Mouse (Mus musculus) cerebellum, adult 2 months (tissue): ENCODE results near the gene Dtx1. TPM values are rescaled to one million over a fixed set of nuclear protein-coding genes. Genes with fewer than 3 reads are reported as not detected.

Experiments
- DNase-seq, 2 experiments: peaks; one replicate each; pipeline ENCODE4 v3.0.0; 2021
- H3K27ac ChIP-seq: fragments of 200-500 bp; 2 replicates; pipeline ENCODE4 v1.5.1; 2012; ENCODE audit warnings: low read length, control low read depth, inconsistent platforms; ENCODE audit not compliant: insufficient read depth
- H3K27me3 ChIP-seq: fragments of 200-500 bp; 2 replicates; pipeline ENCODE4 v1.6.1; 2012; ENCODE audit warnings: inconsistent platforms, mild to moderate bottlenecking, low read length, moderate library complexity; ENCODE audit not compliant: control insufficient read depth, insufficient read depth
- H3K4me1 ChIP-seq: fragments of 200-500 bp; 2 replicates; pipeline ENCODE4 v1.6.1; 2011; ENCODE audit warnings: low read length; ENCODE audit not compliant: control insufficient read depth, insufficient read depth
- H3K4me3 ChIP-seq: fragments of 200-500 bp; replicated peaks from 2 replicates; pipeline ENCODE3; 2011; ENCODE audit warnings: mild to moderate bottlenecking, low read depth, low read length, control low read depth; ENCODE audit not compliant: insufficient read depth
- CTCF ChIP-seq: fragments of 200-500 bp; IDR thresholded peaks from 2 replicates; pipeline ENCODE4 v1.5.1; 2011; ENCODE audit warnings: low read depth, mild to moderate bottlenecking, control low read depth, low read length, moderate library complexity, borderline replicate concordance; ENCODE audit not compliant: insufficient read depth
- POLR2A ChIP-seq: fragments of 200-500 bp; IDR thresholded peaks from 2 replicates; pipeline ENCODE4 v1.6.1; 2011; ENCODE audit warnings: low read length, control low read depth, borderline replicate concordance; ENCODE audit not compliant: insufficient read depth
- WGBS: fragments of 180-500 bp; shearing (Covaris S2); methylation state at CpG from one replicate; pipeline ENCODE4 v1.1.7; 2018; 5-methylcytosine and 5-hydroxymethylcytosine counted together
- polyA plus RNA-seq: library from polyadenylated mRNA; depleted of rRNA; stranded (reverse); fragments of >200 nt; gene quantifications from 2 replicates; pipeline ENCODE4 v1.2.3, GENCODE M21; 2012

The Dtx1 gene
- polyA plus RNA-seq, 1 experiment = 123 TPM

GRCm38 (mm10) chr5:120733696-120734095 is 22.0 kb upstream of the Dtx1 start:
- Histone ChIP-seq H3K4me3 (no peak overlapping the region), H3K4me1 (peaks cover 15% of the 10 kb centered on the region), H3K27me3 (no peaks in the 10 kb centered on the region), H3K27ac (no peak overlapping the region)
- no peak for DNase-seq
- TF ChIP-seq POLR2A (no peak), CTCF (no peak)
- WGBS = 97% methylated on average over 3 of the region's 3 CpGs

DNA sequence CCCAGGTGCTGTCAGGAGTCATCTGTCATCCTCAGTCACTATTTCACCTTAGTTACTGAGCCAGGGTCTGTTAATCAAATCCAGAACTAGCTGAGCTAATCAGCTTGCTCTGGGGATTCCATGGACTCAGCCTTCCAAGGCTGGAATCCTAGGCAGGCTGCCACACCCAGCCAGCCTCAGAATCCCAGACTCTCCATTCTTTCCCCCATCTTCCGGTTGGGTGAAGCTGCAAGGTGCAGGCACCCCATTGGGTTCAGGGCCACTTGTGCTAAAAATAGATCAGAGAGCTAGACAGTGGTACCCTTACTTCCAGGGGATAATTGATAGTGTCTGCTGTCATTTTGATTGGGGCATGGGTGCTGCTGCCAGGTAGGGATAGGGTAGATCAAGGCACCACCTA is 21.0 kb upstream of the Dtx1 start:
- TF ChIP-seq POLR2A (no peak), CTCF (no peak)
- 34% methylated on average over 1 of the region's 1 CpGs for WGBS
- Histone ChIP-seq H3K27me3 (no peaks in the 10 kb centered on the region), H3K27ac (no peak overlapping the region), H3K4me1 (peaks cover 15% of the 10 kb centered on the region), H3K4me3 (no peak overlapping the region)
- no peak for DNase-seq

- Histone ChIP-seq H3K27me3 (no peaks in the 10 kb centered on the region), H3K4me1 (peaks cover 5% of the 10 kb centered on the region), H3K27ac (no peak overlapping the region), H3K4me3 (no peak overlapping the region)
- whole genome bisulfite sequencing = 8% methylated on average over 10 of the region's 10 CpGs
- DNase-seq = no peak
- TF ChIP-seq POLR2A = no peak
- no peak for TF ChIP-seq CTCF
These were observed 17.6 kb upstream of the Dtx1 start for GRCm38 (mm10) chr5:120729319-120729718.

DNA sequence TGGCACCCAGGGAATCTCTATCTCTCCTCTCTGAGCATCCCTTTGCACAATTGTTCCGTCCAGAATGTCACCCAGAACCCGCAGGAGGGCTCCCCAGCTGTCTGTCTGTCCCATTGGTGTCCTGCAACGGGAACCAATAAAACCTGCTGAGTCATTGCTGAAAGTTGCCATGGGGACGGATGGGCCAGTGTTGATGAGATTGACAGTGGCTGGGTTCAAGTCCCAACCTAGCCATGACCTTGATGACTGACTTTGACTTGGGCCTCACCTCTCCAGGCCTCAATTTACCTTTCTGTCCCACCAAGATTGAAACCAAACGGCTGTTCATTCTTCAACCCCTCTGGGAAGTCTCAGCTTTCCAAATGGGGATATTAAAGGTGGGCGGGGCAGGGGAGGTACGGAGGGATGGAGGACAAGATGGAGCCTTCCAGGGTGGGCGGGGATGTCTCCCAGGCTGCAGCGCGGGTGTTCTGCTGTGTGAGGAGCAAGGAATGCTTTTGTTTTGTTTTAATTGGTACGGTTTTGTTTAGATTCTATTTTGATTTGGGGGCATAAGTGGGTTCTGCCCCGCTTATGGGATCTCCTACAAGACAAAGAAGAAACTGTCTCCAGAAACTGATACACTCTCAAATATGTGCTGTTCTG is 14.2 kb upstream of the Dtx1 start:
- Histone ChIP-seq H3K4me1 (peaks cover 4% of the 10 kb centered on the region), H3K27me3 (no peaks in the 10 kb centered on the region), H3K4me3 (no peak overlapping the region), H3K27ac (no peak overlapping the region)
- DNase-seq = no peak
- 64% methylated on average over 12 of the region's 12 CpGs for WGBS
- TF ChIP-seq POLR2A (no peak), CTCF (no peak)

- peaks cover 8% of the 10 kb centered on the region for H3K4me1 ChIP-seq
- no peak for TF ChIP-seq POLR2A
- TF ChIP-seq CTCF = no peak
- H3K4me3 ChIP-seq = no peak overlapping the region
- H3K27me3 ChIP-seq = no peaks in the 10 kb centered on the region
- H3K27ac ChIP-seq = no peak overlapping the region
- WGBS = 58% methylated on average over 7 of the region's 7 CpGs
- DNase-seq = no peak
These were observed 9.3 kb upstream of the Dtx1 start for GRCm38 (mm10) chr5:120721005-120721404.

GRCm38 (mm10) chr5:120718600-120719378 is 7.1 kb upstream of the Dtx1 start:
- Histone ChIP-seq H3K27me3 (no peaks in the 10 kb centered on the region), H3K27ac (no peak overlapping the region), H3K4me1 (peaks cover 8% of the 10 kb centered on the region), H3K4me3 (no peak overlapping the region)
- no peak for DNase-seq
- WGBS = 52% methylated on average over 15 of the region's 15 CpGs
- TF ChIP-seq CTCF = no peak
- TF ChIP-seq POLR2A = no peak

- Histone ChIP-seq H3K27me3 (no peaks in the 10 kb centered on the region), H3K27ac (no peak overlapping the region), H3K4me3 (no peak overlapping the region), H3K4me1 (peaks cover 8% of the 10 kb centered on the region)
- no peak for TF ChIP-seq POLR2A
- no peak for TF ChIP-seq CTCF
- 19% methylated on average over 10 of the region's 10 CpGs for WGBS
- DNase-seq = peak in 1 of 2 experiments; percentile 8
These were observed 5.4 kb upstream of the Dtx1 start for GRCm38 (mm10) chr5:120717136-120717535.

- TF ChIP-seq POLR2A = no peak
- peak; percentile 90 for TF ChIP-seq CTCF
- WGBS = 2% methylated on average over 16 of the region's 16 CpGs
- Histone ChIP-seq H3K4me3 (no peak overlapping the region), H3K4me1 (peaks cover 10% of the 10 kb centered on the region), H3K27ac (no peak overlapping the region), H3K27me3 (no peaks in the 10 kb centered on the region)
- DNase-seq = peak; percentile 79 to 88
These were observed 2.6 kb upstream of the Dtx1 start for GRCm38 (mm10) chr5:120714314-120714713.
